Mouse (Mus musculus): ENCODE results near the gene Olfr898. TPM values are rescaled to one million over a fixed set of nuclear protein-coding genes. Genes with fewer than 3 reads are reported as not detected.

Gene Olfr898
- polyA plus RNA-seq (2012; rRNA removed) = not detected in 2 replicates

GRCm38 (mm10) chr9:38348111-38348510 lies at the start of gene Olfr898:
Gene Olfr898, plus strand, starts transcription at chr9:38348411.

GRCm38 (mm10) chr9:38328760-38329159 lies 19.5 kb upstream of the Olfr898 start, which contains the start of gene Olfr25:
Gene Olfr25, plus strand, starts transcription at chr9:38329060.

DNA sequence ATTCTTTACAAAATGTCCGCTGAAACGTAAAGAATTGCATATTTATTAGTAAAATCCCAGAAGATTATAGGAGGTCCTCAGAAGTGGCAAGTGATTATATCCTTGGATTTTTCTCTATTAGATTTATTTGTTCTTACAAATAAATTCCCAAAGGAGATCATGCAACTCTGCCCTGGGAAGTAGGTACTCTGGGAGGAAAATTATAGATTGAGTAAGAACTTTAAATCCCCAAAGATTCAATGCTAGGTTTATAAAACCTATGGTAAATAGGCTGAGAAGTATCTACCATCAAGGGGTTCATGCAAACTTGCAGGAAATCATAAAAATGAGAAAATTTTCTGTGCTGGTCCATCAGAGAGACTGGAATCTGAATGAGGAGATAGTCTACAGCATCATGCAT lies 18.4 kb downstream of the Olfr898 start, which contains the start of gene Olfr250:
TSS of gene Olfr250 (plus strand) at position 301 of the 400 bp plus-strand sequence.

DNA sequence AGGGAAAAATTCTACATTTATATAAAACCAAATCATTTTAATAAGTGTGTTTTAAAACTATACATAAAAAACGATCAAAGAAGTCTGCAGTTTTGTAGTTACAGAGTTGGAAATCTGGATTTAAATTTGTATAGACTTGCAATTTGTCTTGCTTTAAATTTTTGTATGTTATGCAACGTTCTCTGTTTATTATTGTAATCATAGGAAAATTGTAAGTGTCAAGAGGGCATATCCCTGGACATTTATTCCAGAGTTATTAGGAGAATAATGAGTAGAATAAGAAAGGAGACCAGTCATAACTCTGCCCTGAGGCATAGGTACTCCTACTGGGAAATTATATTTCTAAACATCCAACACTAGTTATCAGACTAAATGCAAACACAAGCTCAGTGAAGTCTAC lies 28.6 kb downstream of the Olfr898 start, which contains the start of gene Olfr251:
TSS of gene Olfr251 (plus strand) at position 301 of the 400 bp plus-strand sequence.

DNA sequence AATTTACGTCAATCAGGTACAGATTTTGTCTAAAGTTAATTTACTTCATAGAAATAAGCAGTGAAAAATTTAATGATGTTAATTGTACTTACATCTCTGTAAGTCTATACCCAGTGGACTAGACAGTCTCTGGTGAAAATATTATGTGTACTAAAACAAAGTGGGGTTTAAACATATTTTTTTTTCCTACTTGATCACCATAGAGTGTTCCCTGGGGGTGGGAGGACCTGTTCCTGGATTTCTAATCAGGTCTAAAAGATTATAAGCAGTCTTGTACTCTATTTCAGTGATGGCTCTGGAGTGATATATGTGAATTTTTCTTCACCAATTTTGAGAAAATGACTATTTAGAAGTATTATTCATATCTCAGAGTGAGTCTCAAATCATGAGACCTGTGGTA lies 53.2 kb downstream of the Olfr898 start, which contains the start of gene Olfr147:
TSS of gene Olfr147 (plus strand) at position 301 of the 400 bp plus-strand sequence.

Other genes with a start within 250 kb of the Olfr898 start
- not detected in 2 replicates for gene Olfr888, start 240.3 kb upstream of the Olfr898 start, polyA plus RNA-seq (2012; rRNA removed)
- gene Olfr889, start 233.2 kb upstream of the Olfr898 start, polyA plus RNA-seq (2012; rRNA removed) = under 0.01 TPM in 1 of 2 replicates, not detected in the other
- gene Olfr890, start 205.9 kb upstream of the Olfr898 start, polyA plus RNA-seq (2012; rRNA removed) = not detected in 2 replicates
- not detected in 2 replicates for gene Olfr891, start 167.6 kb upstream of the Olfr898 start, polyA plus RNA-seq (2012; rRNA removed)
- not detected in 2 replicates for gene Olfr893, start 140.0 kb upstream of the Olfr898 start, polyA plus RNA-seq (2012; rRNA removed)
- not detected in 2 replicates for gene Olfr894, start 130.4 kb upstream of the Olfr898 start, polyA plus RNA-seq (2012; rRNA removed)
- gene Olfr143, start 95.6 kb upstream of the Olfr898 start, polyA plus RNA-seq (2012; rRNA removed) = not detected in 2 replicates
- not detected in 2 replicates for gene Olfr895, start 80.6 kb upstream of the Olfr898 start, polyA plus RNA-seq (2012; rRNA removed)
- gene Olfr896-ps1, start 57.3 kb upstream of the Olfr898 start, polyA plus RNA-seq (2012; rRNA removed) = not detected in 2 replicates
- not detected in 2 replicates for gene Olfr25, start 19.4 kb upstream of the Olfr898 start, polyA plus RNA-seq (2012; rRNA removed)
- gene Olfr250, start 18.5 kb downstream of the Olfr898 start, polyA plus RNA-seq (2012; rRNA removed) = not detected in 2 replicates
- not detected in 2 replicates for gene Olfr251, start 28.7 kb downstream of the Olfr898 start, polyA plus RNA-seq (2012; rRNA removed)
- gene Olfr147, start 53.3 kb downstream of the Olfr898 start, polyA plus RNA-seq (2012; rRNA removed) = not detected in 2 replicates
- not detected in 2 replicates for gene Olfr901, start 81.0 kb downstream of the Olfr898 start, polyA plus RNA-seq (2012; rRNA removed)
- not detected in 2 replicates for gene Olfr902, start 99.2 kb downstream of the Olfr898 start, polyA plus RNA-seq (2012; rRNA removed)
- not detected in 2 replicates for gene Olfr904, start 114.7 kb downstream of the Olfr898 start, polyA plus RNA-seq (2012; rRNA removed)
- gene Olfr905, start 122.7 kb downstream of the Olfr898 start, polyA plus RNA-seq (2012; rRNA removed) = not detected in 2 replicates
- not detected in 2 replicates for gene Olfr906, start 138.7 kb downstream of the Olfr898 start, polyA plus RNA-seq (2012; rRNA removed)
- gene Olfr907, start 147.4 kb downstream of the Olfr898 start, polyA plus RNA-seq (2012; rRNA removed) = not detected in 2 replicates
- not detected in 2 replicates for gene Olfr911-ps1, start 173.2 kb downstream of the Olfr898 start, polyA plus RNA-seq (2012; rRNA removed)
- gene Olfr910, start 189.4 kb downstream of the Olfr898 start, polyA plus RNA-seq (2012; rRNA removed) = not detected in 2 replicates
- not detected in 2 replicates for gene Olfr912, start 231.8 kb downstream of the Olfr898 start, polyA plus RNA-seq (2012; rRNA removed)
- gene Olfr913, start 244.3 kb downstream of the Olfr898 start, polyA plus RNA-seq (2012; rRNA removed) = not detected in 2 replicates

Measured in liver, embryonic 18 days (tissue).